18 mouse cellular contexts compared by ENCODE assay signal in the genomic region with DNA sequence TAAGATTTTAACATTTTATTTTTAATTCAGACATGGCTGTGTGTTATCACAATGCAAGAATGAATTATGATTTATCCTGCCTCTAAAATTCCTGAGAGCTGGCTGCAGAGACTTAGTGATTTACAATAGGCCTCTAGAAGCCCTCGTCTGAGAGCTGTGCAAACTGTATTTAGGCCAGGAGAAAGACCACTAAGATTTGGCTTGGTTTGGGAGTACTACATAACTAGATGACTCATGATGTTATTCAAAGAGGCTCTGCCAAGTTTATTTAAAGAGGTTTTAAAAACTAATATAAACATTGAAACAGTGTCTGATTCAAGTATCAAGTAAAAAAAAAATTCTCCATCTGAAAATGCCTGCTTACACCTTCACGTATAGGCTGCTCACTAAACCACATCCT.
DNase-seq lines count a peak whose midpoint lies in the region; ATAC-seq and TF ChIP-seq lines count a peak whose summit lies in the region.
"Had no signal": no experiment of that assay in that cellular context is flagged by ENCODE, and none has a peak within 500 bp of the region (broad histone marks: within the 10 kb centered on the region; RNA-seq: fewer than 3 reads in every experiment).

No protein-coding gene starts in this region.

- in situ Hi-C loops in Patski (cut with MboI; ENCODE audit: low pct_unique_long_range_greater_than_20kb) = no loop called here

- no peaks in the 10 kb centered on the region for H3K27me3 ChIP-seq in kidney, embryonic 14.5 days (ENCODE audit: control insufficient read depth, insufficient read depth, low read length)
- H3K27me3 ChIP-seq in lung, embryonic 16.5 days (ENCODE audit: control insufficient read depth, insufficient read depth, low read depth, low read length) = no peaks in the 10 kb centered on the region
- H3K27me3 ChIP-seq in Patski = no peaks in the 10 kb centered on the region
- no peaks in the 10 kb centered on the region for H3K27me3 ChIP-seq in limb, embryonic 15.5 days
- H3K27me3 ChIP-seq in heart, embryonic 12.5 days (replicated peaks) = no peaks in the 10 kb centered on the region
- H3K27me3 ChIP-seq: embryonic facial prominence, embryonic 13.5 days; midbrain, embryonic 15.5 days had no signal

- POLR2A ChIA-PET in Patski (lab: Charles Lee) = interaction anchor here (1.0 kb wide), 2 partner anchors 13 to 37 kb away, joined by 3 read pairs; no protein-coding TSS in a partner anchor

- no peaks in the 10 kb centered on the region for H3K36me3 ChIP-seq in kidney, embryonic 14.5 days (ENCODE audit: control insufficient read depth, insufficient read depth, low read length)
- H3K36me3 ChIP-seq in lung, embryonic 16.5 days (ENCODE audit: control insufficient read depth, insufficient read depth, low read length) = no peaks in the 10 kb centered on the region
- no peaks in the 10 kb centered on the region for H3K36me3 ChIP-seq in limb, embryonic 15.5 days
- H3K36me3 ChIP-seq in heart, embryonic 12.5 days = no peaks in the 10 kb centered on the region
- H3K36me3 ChIP-seq: embryonic facial prominence, embryonic 13.5 days; midbrain, embryonic 15.5 days had no signal

- 0 out of 2 replicates have a peak overlapping the region, but pooled peaks have one; percentile 13 for H3K27ac ChIP-seq in kidney, embryonic 14.5 days (ENCODE audit: low read depth, low read length)
- H3K27ac ChIP-seq in lung, embryonic 16.5 days (ENCODE audit: low read length) = no peak overlapping the region
- H3K27ac ChIP-seq in limb, embryonic 15.5 days = peak overlapping the region; percentile 67; the same call in 1 of the 2 replicates
- no peak overlapping the region for H3K27ac ChIP-seq in heart, embryonic 12.5 days (ENCODE audit: poor library complexity, severe bottlenecking)
- H3K27ac ChIP-seq: embryonic facial prominence, embryonic 13.5 days; gastrocnemius, adult 2 months; hindbrain, embryonic 14.5 days; midbrain, embryonic 15.5 days had no signal

- H3K9ac ChIP-seq in kidney, embryonic 14.5 days (ENCODE audit: low read depth, low read length) = no peak overlapping the region
- no peak overlapping the region for H3K9ac ChIP-seq in lung, embryonic 16.5 days (ENCODE audit: low read length)
- H3K9ac ChIP-seq in limb, embryonic 15.5 days = no peak overlapping the region
- no peak overlapping the region for H3K9ac ChIP-seq in heart, embryonic 12.5 days
- H3K9ac ChIP-seq: embryonic facial prominence, embryonic 13.5 days; hindbrain, embryonic 14.5 days; midbrain, embryonic 15.5 days had no signal

- no peak for TF ChIP-seq CTCF in Patski (IDR thresholded peaks at IDR 0.05)

- CTCF ChIA-PET in Patski (lab: Charles Lee) = interaction anchor here (1.1 to 2.1 kb wide), 8 partner anchors 20 to 515 kb away, joined by 3 to 8 read pairs (median 5); no protein-coding TSS in a partner anchor

- no peak for DNase-seq in kidney, postnatal 25 days
- no peak for DNase-seq in lung, postnatal 14 days
- DNase-seq in Patski (ENCODE audit: low read depth, low spot score) = peak; percentile 44
- no peak for DNase-seq in embryo, embryonic 11 days
- DNase-seq: adrenal gland, adult 8-10 months; cerebellum, adult 9-10 months; gastrocnemius, adult 2 months; kidney, adult 11 months had no signal

- ATAC-seq in kidney, embryonic 14.5 days (ENCODE audit: low FRiP score, low TSS enrichment) = no peak; the same call in 1 of the 2 replicates
- ATAC-seq in lung, embryonic 16.5 days (ENCODE audit: low read depth) = peak; percentile 64; the same call in 1 of the 2 replicates
- no peak for ATAC-seq in Patski
- no peak for ATAC-seq in limb, embryonic 15.5 days (ENCODE audit: insufficient number of reproducible peaks, low FRiP score, low TSS enrichment, low read depth)
- no peak for ATAC-seq in heart, embryonic 12.5 days (ENCODE audit: insufficient number of reproducible peaks, low FRiP score)
- ATAC-seq: midbrain, embryonic 15.5 days had no signal

- no peaks in the 10 kb centered on the region for H3K4me1 ChIP-seq in kidney, embryonic 14.5 days (ENCODE audit: control insufficient read depth, insufficient read depth, low read length)
- H3K4me1 ChIP-seq in lung, embryonic 16.5 days (replicated peaks; ENCODE audit: control insufficient read depth, insufficient read depth, low read length) = peaks cover 7% of the 10 kb centered on the region; the same call in 1 of the 2 replicates
- peaks cover 20% of the 10 kb centered on the region for H3K4me1 ChIP-seq in limb, embryonic 15.5 days
- no peaks in the 10 kb centered on the region for H3K4me1 ChIP-seq in heart, embryonic 12.5 days (replicated peaks)
- H3K4me1 ChIP-seq: megakaryocyte, embryonic 14.5 days; midbrain, embryonic 15.5 days had no signal

- no peaks in the 10 kb centered on the region for H3K9me3 ChIP-seq in kidney, embryonic 14.5 days (ENCODE audit: control insufficient read depth, low read length)
- H3K9me3 ChIP-seq in lung, embryonic 16.5 days (ENCODE audit: control insufficient read depth, low read length) = no peaks in the 10 kb centered on the region
- no peaks in the 10 kb centered on the region for H3K9me3 ChIP-seq in limb, embryonic 15.5 days
- H3K9me3 ChIP-seq in heart, embryonic 12.5 days (replicated peaks) = no peaks in the 10 kb centered on the region
- H3K9me3 ChIP-seq: embryonic facial prominence, embryonic 13.5 days; megakaryocyte, embryonic 14.5 days; midbrain, embryonic 15.5 days had no signal

- H3K4me3 ChIP-seq in kidney, embryonic 14.5 days (ENCODE audit: low read length) = no peak overlapping the region
- H3K4me3 ChIP-seq in lung, embryonic 16.5 days (ENCODE audit: low read length) = no peak overlapping the region
- H3K4me3 ChIP-seq in limb, embryonic 15.5 days = no peak overlapping the region
- H3K4me3 ChIP-seq in heart, embryonic 12.5 days = no peak overlapping the region
- H3K4me3 ChIP-seq: embryonic facial prominence, embryonic 13.5 days; gastrocnemius, adult 2 months; megakaryocyte, embryonic 14.5 days; midbrain, embryonic 15.5 days; myocyte had no signal

- no peak overlapping the region for H3K4me2 ChIP-seq in kidney, embryonic 14.5 days (replicated peaks; ENCODE audit: low read depth, low read length)
- H3K4me2 ChIP-seq in lung, embryonic 16.5 days (ENCODE audit: low read depth, low read length) = no peak overlapping the region
- no peak overlapping the region for H3K4me2 ChIP-seq in limb, embryonic 15.5 days
- no peak overlapping the region for H3K4me2 ChIP-seq in heart, embryonic 12.5 days
- H3K4me2 ChIP-seq: embryonic facial prominence, embryonic 13.5 days; heart, embryonic 11.5 days; hindbrain, embryonic 14.5 days; midbrain, embryonic 15.5 days had no signal

- WGBS in kidney, embryonic 14.5 days = 40% methylated on average over 2 of the region's 2 CpGs
- 27% methylated on average over 2 of the region's 2 CpGs for WGBS in lung, embryonic 16.5 days
- 39% methylated on average over 2 of the region's 2 CpGs for WGBS in limb, embryonic 15.5 days
- whole genome bisulfite sequencing in heart, embryonic 12.5 days = 75% methylated on average over 2 of the region's 2 CpGs

Comparison
In these comparisons a context has a peak if more than half of its experiments do, and no peak if none do; other contexts are left out.
1. H3K27ac ChIP-seq: peak in kidney, embryonic 14.5 days (single experiment) and limb, embryonic 15.5 days (single experiment); none in lung, embryonic 16.5 days (single experiment) and heart, embryonic 12.5 days (single experiment).